Comparison of ENCODE assay signal across 8 mouse cellular contexts in the genomic region with DNA sequence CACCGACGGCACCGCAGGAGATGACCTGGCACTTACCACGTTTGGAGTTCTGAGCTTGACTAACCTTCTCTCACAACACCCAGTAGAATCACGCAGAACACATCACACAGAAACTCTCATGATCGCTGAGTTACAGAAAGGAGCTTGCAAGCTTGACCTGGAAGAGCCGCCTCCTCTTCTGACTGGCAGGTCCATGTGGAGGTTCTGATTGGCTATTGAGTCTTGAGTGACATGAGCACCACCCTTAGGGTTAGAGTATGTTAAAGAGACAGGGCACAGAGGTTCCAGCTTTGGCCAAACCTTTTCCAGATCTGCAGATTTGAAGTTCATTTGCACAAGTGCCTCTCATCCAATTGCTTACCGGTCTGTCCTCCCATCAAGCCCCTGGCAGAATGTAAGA. TPM values are rescaled to one million over a fixed set of nuclear protein-coding genes. Genes with fewer than 3 reads are reported as not detected.
DNase-seq lines count a peak whose midpoint lies in the region; ATAC-seq and TF ChIP-seq lines count a peak whose summit lies in the region.
"Not testable (repeated sequence)": the region's sequence is repeated elsewhere in the genome, so short reads cannot be mapped to it uniquely, and the experiment has no call there.

A gene (minus strand): TSS at position 101 of the 400 bp plus-strand sequence.

- H3K36me3 ChIP-seq in embryonic facial prominence, embryonic 12.5 days; kidney, embryonic 14.5 days (ENCODE audit: control insufficient read depth, insufficient read depth, low read length): not testable (repeated sequence)

- H3K9me3 ChIP-seq in embryonic facial prominence, embryonic 12.5 days; kidney, embryonic 14.5 days (ENCODE audit: control insufficient read depth, low read length): not testable (repeated sequence)

- intact Hi-C loops in heart, postnatal 10 days (cut with DNase I); left cerebral cortex, postnatal 14 days (cut with DNase I): not testable (repeated sequence)

- not testable (repeated sequence) for H3K4me1 ChIP-seq in embryonic facial prominence, embryonic 12.5 days; kidney, embryonic 14.5 days (ENCODE audit: control insufficient read depth, insufficient read depth, low read length); olfactory bulb, adult 2 months (ENCODE audit: control insufficient read depth, insufficient read depth, low read length)

- not testable (repeated sequence) for TF ChIP-seq POLR2A in olfactory bulb, adult 2 months (IDR thresholded peaks at IDR 0.05; ENCODE audit: insufficient read depth, low read depth, low read length)

- ATAC-seq in embryonic facial prominence, embryonic 12.5 days (ENCODE audit: insufficient number of reproducible peaks, insufficient read depth, low FRiP score, low TSS enrichment); kidney, embryonic 14.5 days (ENCODE audit: low FRiP score, low TSS enrichment); megakaryocyte progenitor cell, adult 5-6 weeks (replicated peaks; ENCODE audit: poor library complexity): not testable (repeated sequence)

- not testable (repeated sequence) for H3K4me3 ChIP-seq in embryonic facial prominence, embryonic 12.5 days; kidney, embryonic 14.5 days (ENCODE audit: low read length); olfactory bulb, adult 2 months (ENCODE audit: insufficient read depth, low read depth, low read length)

- TF ChIP-seq CTCF in olfactory bulb, adult 2 months (IDR thresholded peaks at IDR 0.05; ENCODE audit: insufficient read depth, low read depth, low read length) = not testable (repeated sequence)

- WGBS in embryonic facial prominence, embryonic 12.5 days = no CpG with 5 or more reads among the region's 8 CpGs
- no CpG with 5 or more reads among the region's 8 CpGs for WGBS in kidney, embryonic 14.5 days
- WGBS in olfactory bulb, adult 2 months = no CpG with 5 or more reads among the region's 8 CpGs

- DNase-seq in adrenal gland, adult 8-10 months; gastrocnemius, adult 8-10 months (ENCODE audit: low spot score in 2 of 2); heart, postnatal 10 days; left cerebral cortex, postnatal 14 days (ENCODE audit: low spot score in 2 of 2): not testable (repeated sequence)

- H3K27me3 ChIP-seq in embryonic facial prominence, embryonic 12.5 days; kidney, embryonic 14.5 days (ENCODE audit: control insufficient read depth, insufficient read depth, low read length): not testable (repeated sequence)

- not testable (repeated sequence) for H3K27ac ChIP-seq in embryonic facial prominence, embryonic 12.5 days; kidney, embryonic 14.5 days (ENCODE audit: low read depth, low read length); olfactory bulb, adult 2 months (ENCODE audit: insufficient read depth, low read depth, low read length)

- not testable (repeated sequence) for H3K4me2 ChIP-seq in embryonic facial prominence, embryonic 12.5 days (replicated peaks); kidney, embryonic 14.5 days (replicated peaks; ENCODE audit: low read depth, low read length)

- not testable (repeated sequence) for H3K9ac ChIP-seq in embryonic facial prominence, embryonic 12.5 days; kidney, embryonic 14.5 days (ENCODE audit: low read depth, low read length)

RNA-seq across cellular contexts. Expression of the gene that starts here (rescaled TPM):
- total RNA-seq in adrenal gland, adult 8-10 months (2022) = 10 to 100 TPM; 38.3 to 47.3 (median 45.0) TPM
- polyA plus RNA-seq in embryonic facial prominence, embryonic 12.5 days (2016; fragmentation: Nextera tagmentation; extraction: Ambion mirVana) = 21.8 and 23.0 TPM in 2 replicates
- 10 to 100 TPM; 37.8 to 50.2 (median 42.1) TPM for total RNA-seq in gastrocnemius, adult 8-10 months (2022)
- total RNA-seq in heart, postnatal 10 days (2021) = 10 to 100 TPM; 21.2 to 23.7 TPM
- 21.7 and 26.1 TPM in 2 replicates for polyA plus RNA-seq in kidney, embryonic 14.5 days (2014; fragmentation: Nextera tagmentation; extraction: Ambion mirVana)
- total RNA-seq in left cerebral cortex, postnatal 14 days (2021) = 10 to 100 TPM; 41.6 to 42.1 TPM
- total RNA-seq in megakaryocyte progenitor cell, adult 5-6 weeks (2015) = 21.0 and 28.2 TPM in 2 replicates
- 13.7 and 25.0 TPM in 2 replicates for total RNA-seq in megakaryocyte progenitor cell, adult 5-6 weeks (2017)
- polyA plus RNA-seq in olfactory bulb, adult 2 months (2012; ENCODE audit: insufficient read depth, insufficient read length, low replicate concordance, missing spikeins) = 89.6 TPM in 1 of 2 replicates, not detected in the other
